Mouse (Mus musculus) hindbrain, embryonic 14.5 days (tissue): ENCODE data around the gene C1qtnf12. TPM values are rescaled to one million over a fixed set of nuclear protein-coding genes. Genes with fewer than 3 reads are reported as not detected.
A peak's percentile ranks its signal among the peaks of the same experiment; 100 is the strongest.

ENCODE experiments used
- ATAC-seq: fragments of 200-750 bp; cut with Nextera tagmentation; 2 replicates; pipeline ENCODE4 v1.8.0; 2017; ENCODE audit warnings: moderate number of reproducible peaks, mild to moderate bottlenecking, moderate TSS enrichment, moderate library complexity; ENCODE audit not compliant: low FRiP score
- DNase-seq: peaks from one replicate; pipeline ENCODE4 v3.0.0-alpha.2; 2015; ENCODE audit warnings: low spot score
- H3K27ac ChIP-seq: fragments of 300-500 bp; sonication (generic); 2 replicates; pipeline ENCODE4 v1.5.1; 2014; ENCODE audit warnings: mild to moderate bottlenecking, moderate library complexity
- H3K27me3 ChIP-seq: fragments of 300-500 bp; sonication (generic); 2 replicates; pipeline ENCODE4 v1.6.1; 2014; ENCODE audit warnings: mild to moderate bottlenecking, low read length, mixed read lengths; ENCODE audit not compliant: control insufficient read depth, insufficient read depth
- H3K36me3 ChIP-seq: fragments of 300-500 bp; sonication (generic); replicated peaks from 2 replicates; pipeline ENCODE4 v1.6.1; 2014; ENCODE audit not compliant: control insufficient read depth, insufficient read depth
- H3K4me1 ChIP-seq: fragments of 300-500 bp; sonication (generic); replicated peaks from 2 replicates; pipeline ENCODE4 v1.6.1; 2014; ENCODE audit warnings: antibody characterized with exemption, low read length, mixed read lengths; ENCODE audit not compliant: control insufficient read depth, insufficient read depth
- H3K4me2 ChIP-seq: fragments of 300-500 bp; sonication (generic); replicated peaks from 2 replicates; pipeline ENCODE4 v1.6.1; 2014; ENCODE audit warnings: mild to moderate bottlenecking, moderate library complexity
- H3K4me3 ChIP-seq: fragments of 300-500 bp; sonication (generic); replicated peaks from 2 replicates; pipeline ENCODE4 v1.5.1; 2014; ENCODE audit warnings: mild to moderate bottlenecking, low read length
- H3K9ac ChIP-seq: fragments of 300-500 bp; sonication (generic); 2 replicates; pipeline ENCODE4 v1.6.1; 2014
- H3K9me3 ChIP-seq: fragments of 300-500 bp; sonication (generic); 2 replicates; pipeline ENCODE4 v1.6.1; 2016; ENCODE audit warnings: low read length; ENCODE audit not compliant: control insufficient read depth
- WGBS: fragments of 180-500 bp; shearing (Covaris S2); extraction: QIAGEN DNeasy Blood & Tissue Kit; methylation state at CpG from one replicate; pipeline ENCODE4 v1.1.7; 2014; 5-methylcytosine and 5-hydroxymethylcytosine counted together
- polyA plus RNA-seq: library from polyadenylated mRNA; unstranded; fragments of >200 nt; fragmentation: Nextera tagmentation; extraction: Ambion mirVana; gene quantifications from 2 replicates; pipeline ENCODE4 v1.2.1, GENCODE M21; 2014

C1qtnf12 gene
- polyA plus RNA-seq, 1 experiment from 2014 or later = 11.2 TPM

DNA sequence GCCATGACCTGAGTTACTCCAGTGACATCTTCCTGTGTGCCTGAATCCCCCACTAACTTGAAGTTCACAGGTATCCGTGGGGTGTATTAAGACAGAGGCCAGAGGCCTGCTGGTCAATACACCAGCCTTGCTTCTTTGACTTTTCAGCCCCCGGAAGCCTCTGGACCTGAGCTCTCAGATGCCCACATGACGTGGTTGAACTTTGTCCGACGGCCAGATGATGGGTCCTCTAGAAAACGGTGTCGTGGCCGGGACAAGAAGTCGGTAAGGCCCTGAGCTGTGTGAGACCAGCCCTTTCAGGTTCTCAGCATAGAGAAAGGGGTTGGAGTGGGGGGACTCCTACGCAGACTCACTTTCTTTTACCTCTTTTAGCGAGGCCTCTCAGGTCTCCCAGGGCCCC is 2.3 kb downstream of the C1qtnf12 start:
- Histone ChIP-seq H3K36me3 (peaks cover 33% of the 10 kb centered on the region), H3K9ac (no peak overlapping the region), H3K27ac (no peak overlapping the region), H3K4me1 (peaks cover 3% of the 10 kb centered on the region; the same call in 1 of the 2 replicates), H3K4me3 (no peak overlapping the region), H3K9me3 (no peaks in the 10 kb centered on the region), H3K27me3 (no peaks in the 10 kb centered on the region), H3K4me2 (no peak overlapping the region)
- no peak for ATAC-seq
- no peak for DNase-seq
- WGBS = 93% methylated on average over 11 of the region's 11 CpGs

DNA sequence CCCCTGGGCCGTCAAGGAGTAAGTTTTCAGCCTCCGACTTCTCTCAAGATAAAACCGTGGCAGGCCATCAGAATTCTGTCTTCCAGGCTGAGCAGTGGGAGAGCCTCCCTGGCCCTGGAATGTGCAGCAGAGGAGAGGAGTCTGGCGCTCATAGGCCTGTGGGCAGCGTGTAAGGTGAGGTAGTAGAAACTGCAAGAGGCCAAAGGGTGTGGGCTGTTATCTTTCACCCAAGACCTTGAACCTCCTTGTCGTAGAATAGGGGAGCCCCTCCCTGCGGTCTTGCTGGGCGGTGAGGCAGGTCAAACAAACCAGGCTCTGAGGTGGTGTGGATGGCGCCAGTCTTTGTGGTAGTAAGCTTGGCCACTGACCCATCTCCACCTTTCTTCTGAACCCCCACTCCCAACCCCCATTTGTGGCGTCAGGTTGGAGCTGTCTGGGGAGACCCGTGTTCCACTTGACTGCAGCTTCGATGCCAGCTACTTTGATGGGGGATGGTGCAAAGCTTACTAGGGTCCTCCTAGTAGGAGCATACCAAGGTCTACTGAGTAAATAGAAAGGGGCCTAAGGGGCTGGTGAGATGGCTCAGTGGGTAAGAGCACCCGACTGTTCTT is 7.0 kb downstream of the C1qtnf12 start:
- no peak overlapping the region for H3K27ac ChIP-seq
- ATAC-seq (no peak), DNase-seq (no peak)
- H3K9me3 ChIP-seq = no peaks in the 10 kb centered on the region
- no peaks in the 10 kb centered on the region for H3K4me1 ChIP-seq
- no peak overlapping the region for H3K9ac ChIP-seq
- 88% methylated on average over 13 of the region's 13 CpGs for WGBS
- peaks cover 26% of the 10 kb centered on the region for H3K36me3 ChIP-seq
- no peak overlapping the region for H3K4me2 ChIP-seq
- H3K4me3 ChIP-seq = no peak overlapping the region
- H3K27me3 ChIP-seq = no peaks in the 10 kb centered on the region

DNA sequence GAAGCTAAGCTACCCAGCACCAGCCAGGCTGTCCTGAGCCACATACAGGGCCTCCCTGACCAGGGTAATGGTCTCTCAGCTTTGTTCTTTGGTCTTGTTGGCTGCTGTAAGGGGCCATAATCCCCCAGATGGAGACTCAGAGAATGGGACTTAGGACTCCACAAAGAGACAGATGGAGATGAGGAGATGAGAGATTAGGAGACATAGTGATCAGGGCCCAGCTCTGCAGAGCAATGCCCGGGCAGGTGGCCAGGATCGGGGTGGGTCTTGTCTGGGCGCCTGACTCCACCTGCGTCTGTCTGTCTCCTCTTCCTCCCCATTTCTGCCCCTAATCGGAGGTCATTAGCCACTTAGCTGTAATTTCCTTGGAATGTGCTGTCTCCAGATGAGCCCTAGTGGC is 8.2 kb downstream of the C1qtnf12 start:
- ATAC-seq (no peak), DNase-seq (no peak)
- Histone ChIP-seq H3K4me1 (no peaks in the 10 kb centered on the region), H3K27ac (no peak overlapping the region), H3K4me2 (no peak overlapping the region), H3K27me3 (no peaks in the 10 kb centered on the region), H3K9ac (no peak overlapping the region), H3K36me3 (peaks cover 18% of the 10 kb centered on the region), H3K9me3 (no peaks in the 10 kb centered on the region), H3K4me3 (no peak overlapping the region)
- WGBS = 92% methylated on average over 5 of the region's 5 CpGs

DNA sequence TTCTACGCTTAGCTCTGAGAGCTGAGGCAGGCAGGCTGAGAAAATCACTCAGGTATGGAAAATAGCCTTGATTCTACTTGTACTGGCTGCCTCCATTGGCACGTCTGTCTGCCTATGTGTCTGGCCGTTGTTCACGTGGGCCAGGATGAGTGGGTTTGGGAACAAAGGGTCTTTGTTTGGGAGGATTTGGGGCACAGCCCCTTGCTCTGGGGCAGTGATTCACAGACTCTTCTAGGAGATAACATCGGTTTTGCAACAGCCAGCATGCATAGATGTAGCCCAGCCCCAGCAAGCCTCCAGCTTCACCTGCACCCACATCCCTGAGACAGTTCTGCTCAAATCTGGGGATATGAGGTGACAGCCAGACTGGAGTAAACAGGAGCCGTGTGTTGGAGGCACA is 10.5 kb downstream of the C1qtnf12 start:
- Histone ChIP-seq H3K9me3 (no peaks in the 10 kb centered on the region), H3K27ac (no peak overlapping the region), H3K4me2 (no peak overlapping the region), H3K36me3 (no peaks in the 10 kb centered on the region), H3K4me1 (no peaks in the 10 kb centered on the region), H3K27me3 (no peaks in the 10 kb centered on the region), H3K9ac (no peak overlapping the region), H3K4me3 (no peak overlapping the region)
- 57% methylated on average over 6 of the region's 6 CpGs for WGBS
- ATAC-seq (no peak), DNase-seq (no peak)

DNA sequence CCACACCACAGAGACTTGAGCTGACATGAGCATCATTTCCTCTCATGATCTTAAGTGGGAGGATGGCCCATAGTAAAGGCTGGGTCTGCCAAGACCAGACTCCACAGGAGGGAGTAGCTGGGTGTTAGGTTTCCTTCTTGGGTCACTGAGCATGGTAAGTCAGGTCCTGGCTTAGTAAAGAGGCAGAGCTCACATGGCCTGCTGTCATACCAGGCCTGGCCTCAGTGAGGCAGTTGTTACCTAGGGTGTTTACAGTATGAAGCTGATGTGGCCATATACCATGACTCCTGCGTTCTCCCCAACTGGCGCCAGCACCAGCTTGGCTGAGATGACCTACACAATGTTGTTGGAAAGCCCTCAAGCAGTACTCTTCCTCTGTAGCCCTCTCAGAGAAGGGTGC is 11.1 kb downstream of the C1qtnf12 start:
- no peak overlapping the region for H3K4me2 ChIP-seq
- ATAC-seq (no peak), DNase-seq (no peak)
- no peak overlapping the region for H3K27ac ChIP-seq
- WGBS = 85% methylated on average over 2 of the region's 2 CpGs
- H3K36me3 ChIP-seq = no peaks in the 10 kb centered on the region
- H3K4me3 ChIP-seq = no peak overlapping the region
- H3K9me3 ChIP-seq = no peaks in the 10 kb centered on the region
- H3K27me3 ChIP-seq = no peaks in the 10 kb centered on the region
- no peak overlapping the region for H3K9ac ChIP-seq
- H3K4me1 ChIP-seq = no peaks in the 10 kb centered on the region

DNA sequence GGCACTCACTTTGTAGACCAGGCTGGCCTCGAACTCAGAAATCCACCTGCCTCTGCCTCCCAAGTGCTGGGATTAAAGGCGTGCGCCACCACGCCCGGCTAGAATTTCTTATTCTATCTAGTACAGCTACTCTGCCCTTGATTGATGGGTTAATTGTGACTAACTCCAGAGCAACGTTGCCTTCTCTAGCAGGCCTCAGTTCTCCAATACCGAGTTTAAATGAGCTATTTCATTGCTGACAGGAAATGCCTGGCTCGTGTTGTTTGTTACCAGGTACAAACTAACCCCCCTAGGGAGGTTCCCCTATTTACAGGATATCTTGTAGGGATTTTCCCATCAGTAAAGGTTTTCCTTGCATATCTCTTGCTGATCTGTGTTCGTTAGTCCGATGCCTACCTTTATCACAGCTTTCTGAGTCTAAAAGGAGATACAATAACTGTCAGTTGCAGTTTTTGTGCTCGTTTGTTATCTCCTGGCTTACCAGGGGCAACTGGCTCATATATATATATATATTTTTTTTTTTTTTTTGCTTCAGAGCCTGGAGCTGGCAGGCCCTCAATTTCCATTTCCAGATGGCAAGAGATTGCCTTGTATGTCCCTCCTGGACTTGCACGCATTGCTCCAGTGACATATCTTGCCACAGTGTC is 19.4 kb downstream of the C1qtnf12 start:
- Histone ChIP-seq H3K4me1 (no peaks in the 10 kb centered on the region), H3K4me3 (no peak overlapping the region), H3K27me3 (no peaks in the 10 kb centered on the region), H3K36me3 (no peaks in the 10 kb centered on the region), H3K4me2 (no peak overlapping the region), H3K27ac (no peak overlapping the region), H3K9ac (no peak overlapping the region), H3K9me3 (no peaks in the 10 kb centered on the region)
- no peak for DNase-seq
- 82% methylated on average over 12 of the region's 12 CpGs for WGBS
- no peak for ATAC-seq

DNA sequence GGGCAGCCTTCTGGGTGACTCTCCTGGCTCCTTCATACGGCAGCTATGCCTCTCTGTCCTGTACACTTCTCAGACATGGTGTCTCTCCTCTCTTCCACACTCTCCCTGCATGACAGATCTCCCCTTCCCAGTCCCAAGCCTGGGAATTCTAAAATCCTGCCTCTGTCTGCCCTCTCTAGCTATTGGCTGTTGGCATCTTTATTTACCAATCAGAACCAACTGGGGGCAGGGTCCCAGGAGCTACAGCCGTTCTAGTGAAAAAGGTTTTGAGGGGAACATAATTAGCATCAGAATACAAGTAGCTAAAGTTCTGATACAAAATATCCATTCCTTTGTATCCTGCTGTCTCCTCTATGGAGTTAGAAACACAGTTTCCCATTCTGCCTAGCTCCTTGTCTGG is 21.7 kb downstream of the C1qtnf12 start:
- no peak overlapping the region for H3K27ac ChIP-seq
- H3K4me3 ChIP-seq = no peak overlapping the region
- no peaks in the 10 kb centered on the region for H3K4me1 ChIP-seq
- no peak overlapping the region for H3K9ac ChIP-seq
- WGBS = 5% methylated on average over 2 of the region's 2 CpGs
- no peak overlapping the region for H3K4me2 ChIP-seq
- DNase-seq = no peak
- ATAC-seq = no peak
- no peaks in the 10 kb centered on the region for H3K36me3 ChIP-seq
- no peaks in the 10 kb centered on the region for H3K27me3 ChIP-seq
- H3K9me3 ChIP-seq = no peaks in the 10 kb centered on the region

DNA sequence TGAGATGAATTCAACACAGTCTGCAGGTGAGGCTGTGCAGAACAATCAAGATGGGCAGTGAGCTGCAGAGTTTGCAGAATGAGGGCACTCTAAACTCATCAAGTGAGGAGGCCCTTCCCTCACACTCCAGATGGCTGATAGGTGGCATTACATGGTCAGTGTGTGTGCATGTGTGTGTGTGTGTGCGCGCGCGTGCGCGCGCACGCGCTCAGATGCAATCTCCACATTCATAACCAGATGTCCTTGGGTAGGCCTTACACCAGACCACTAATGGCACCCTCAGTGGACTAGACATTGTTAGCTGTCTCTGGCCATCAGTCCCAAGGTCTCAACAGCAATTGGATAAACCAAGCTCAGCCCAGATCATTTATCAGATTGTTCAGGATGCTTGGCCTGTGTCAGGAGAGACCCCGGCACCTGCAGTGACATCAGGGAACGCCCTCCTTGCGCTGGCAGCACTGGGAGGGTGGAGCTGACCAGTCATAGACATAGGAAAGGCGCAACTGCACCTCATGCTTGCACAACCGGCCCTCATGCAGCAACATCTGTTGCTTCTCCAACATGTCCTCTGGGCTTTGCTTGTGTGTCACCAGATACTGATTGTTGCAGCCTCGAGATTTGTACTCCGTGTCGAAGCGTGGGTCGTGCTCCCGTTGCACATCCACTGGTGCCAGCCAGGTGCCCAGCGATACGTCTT is 29.2 kb downstream of the C1qtnf12 start:
- Histone ChIP-seq H3K4me3 (peak overlapping the region; percentile 51), H3K9ac (peak overlapping the region; percentile 79)
- ATAC-seq = no peak

DNA sequence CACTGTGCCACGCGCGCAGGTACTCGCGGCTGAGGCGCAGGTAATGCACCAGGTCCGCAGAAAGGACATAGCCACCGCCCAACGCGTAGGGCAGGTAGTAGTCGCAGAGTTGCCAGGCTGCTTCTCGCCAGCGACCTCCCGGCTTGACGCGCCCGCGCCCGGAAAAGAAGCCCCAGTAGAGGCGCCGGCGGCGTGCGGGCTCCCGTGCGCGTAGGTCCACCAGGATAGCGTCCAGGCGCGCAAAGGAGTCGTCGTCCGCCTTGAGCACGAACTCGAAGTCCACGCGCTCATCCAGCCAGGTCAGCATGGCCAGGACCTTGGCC is 29.8 kb downstream of the C1qtnf12 start:
- peak overlapping the region; percentile 92 for H3K4me2 ChIP-seq
- DNase-seq (no peak), ATAC-seq (0 out of 2 replicates have a peak, but pooled peaks have one; percentile 5)
- peak overlapping the region; percentile 94 for H3K27ac ChIP-seq
- H3K4me3 ChIP-seq = peak overlapping the region; percentile 51
- peaks cover 12% of the 10 kb centered on the region; the same call in 1 of the 2 replicates for H3K36me3 ChIP-seq
- no peaks in the 10 kb centered on the region for H3K27me3 ChIP-seq
- peaks cover 28% of the 10 kb centered on the region for H3K4me1 ChIP-seq
- no peaks in the 10 kb centered on the region for H3K9me3 ChIP-seq
- 30% methylated on average over 37 of the region's 37 CpGs for WGBS
- H3K9ac ChIP-seq = peak overlapping the region; percentile 79

More for the DNA sequence above, 29.2 kb downstream of the C1qtnf12 start:
- 90% methylated on average over 22 of the region's 22 CpGs for whole genome bisulfite sequencing
- Histone ChIP-seq H3K4me2 (peak overlapping the region; percentile 92), H3K4me1 (peaks cover 28% of the 10 kb centered on the region), H3K27me3 (no peaks in the 10 kb centered on the region), H3K36me3 (peaks cover 7% of the 10 kb centered on the region; the same call in 1 of the 2 replicates), H3K27ac (peak overlapping the region; percentile 94), H3K9me3 (no peaks in the 10 kb centered on the region)
- DNase-seq = no peak
